Comparison of ENCODE assay signal across 16 mouse cellular contexts in genomic region chr15:6661951-6662350, GRCm38 (mm10).
"Had no signal": no experiment of that assay in that cellular context is flagged by ENCODE, and none has a peak within 500 bp of the region (broad histone marks: within the 10 kb centered on the region; RNA-seq: fewer than 3 reads in every experiment).

No protein-coding gene starts in this region.

- ATAC-seq: lung, postnatal 0 days; midbrain, embryonic 13.5 days had no signal

- H3K4me3 ChIP-seq: lung, embryonic 15.5 days; megakaryocyte, embryonic 14.5 days; midbrain, embryonic 13.5 days; neural tube, embryonic 12.5 days; stomach, embryonic 15.5 days had no signal

- H3K27me3 ChIP-seq: lung, embryonic 15.5 days; megakaryocyte, embryonic 14.5 days; midbrain, embryonic 13.5 days; neural tube, embryonic 12.5 days; stomach, embryonic 15.5 days had no signal

- H3K36me3 ChIP-seq: lung, embryonic 15.5 days; midbrain, embryonic 13.5 days; neural tube, embryonic 12.5 days; stomach, embryonic 15.5 days had no signal

- H3K4me1 ChIP-seq: midbrain, embryonic 13.5 days; neural tube, embryonic 12.5 days; stomach, embryonic 15.5 days had no signal

- H3K27ac ChIP-seq: lung, embryonic 15.5 days; macrophage; midbrain, embryonic 13.5 days; neural tube, embryonic 12.5 days; stomach, embryonic 15.5 days; stomach, postnatal 0 days had no signal

- H3K9ac ChIP-seq: lung, embryonic 15.5 days; midbrain, embryonic 13.5 days; neural tube, embryonic 12.5 days; stomach, embryonic 15.5 days had no signal

- H3K4me2 ChIP-seq: lung, embryonic 15.5 days; midbrain, embryonic 11.5 days; midbrain, embryonic 13.5 days; neural tube, embryonic 12.5 days; stomach, embryonic 15.5 days had no signal

- DNase-seq: lung, adult 2 months; lung, postnatal 14 days; lung, postnatal 36 days; right cerebral cortex, postnatal 14 days; thymus, adult 2 months; thymus, postnatal 25 days; thymus, postnatal 4 days had no signal

- H3K9me3 ChIP-seq: lung, embryonic 15.5 days; megakaryocyte, embryonic 14.5 days; midbrain, embryonic 13.5 days; neural tube, embryonic 12.5 days; stomach, embryonic 15.5 days had no signal
